Mouse (Mus musculus): ENCODE results near the gene Gm1123.
A peak's percentile ranks its signal among the peaks of the same experiment; 100 is the strongest.

Gm1123 gene

DNA sequence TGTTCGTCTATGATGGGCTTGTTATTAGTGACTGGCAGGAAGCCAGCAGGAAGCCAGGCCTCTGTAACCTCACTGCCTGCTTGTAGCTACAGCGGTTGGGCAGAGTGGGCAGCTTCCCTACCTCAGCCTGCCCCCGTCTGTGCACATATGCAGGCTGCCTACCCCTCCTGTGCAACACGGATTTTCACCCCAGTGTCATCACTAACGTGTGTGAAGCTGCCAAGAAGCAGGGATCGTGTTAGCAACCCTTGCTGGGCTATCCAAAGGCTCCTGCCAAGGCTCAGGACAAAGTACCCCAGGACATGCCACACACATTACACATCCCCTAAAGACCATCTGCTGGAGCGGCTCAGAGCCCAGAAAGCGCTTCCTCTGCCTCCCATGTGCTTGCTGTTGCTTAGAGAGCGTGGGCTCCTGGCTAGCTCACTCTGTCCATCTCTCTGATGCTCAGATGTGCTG is 35.6 kb downstream of the Gm1123 start:
- DNase-seq, result no peak

DNA sequence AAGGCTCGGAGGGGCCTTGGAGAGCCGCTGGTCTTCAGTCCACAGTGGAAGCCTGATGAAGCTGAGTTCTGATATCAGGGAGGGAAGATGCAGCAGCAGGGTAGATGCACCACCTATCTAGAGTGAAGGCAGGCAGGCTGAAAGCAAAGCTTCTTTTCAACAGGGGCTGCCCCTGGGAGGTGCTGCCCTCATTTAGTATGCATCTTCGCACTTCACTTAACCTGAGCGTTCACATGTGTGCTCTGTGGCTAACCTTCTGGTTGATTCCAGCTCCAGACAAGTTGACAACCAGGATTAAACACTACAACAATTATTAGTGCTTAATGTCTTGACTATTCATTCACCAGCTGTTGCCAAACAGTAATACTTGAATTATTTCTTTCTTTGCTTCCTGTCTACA is 41.4 kb downstream of the Gm1123 start:
- DNase-seq, result no peak

DNA sequence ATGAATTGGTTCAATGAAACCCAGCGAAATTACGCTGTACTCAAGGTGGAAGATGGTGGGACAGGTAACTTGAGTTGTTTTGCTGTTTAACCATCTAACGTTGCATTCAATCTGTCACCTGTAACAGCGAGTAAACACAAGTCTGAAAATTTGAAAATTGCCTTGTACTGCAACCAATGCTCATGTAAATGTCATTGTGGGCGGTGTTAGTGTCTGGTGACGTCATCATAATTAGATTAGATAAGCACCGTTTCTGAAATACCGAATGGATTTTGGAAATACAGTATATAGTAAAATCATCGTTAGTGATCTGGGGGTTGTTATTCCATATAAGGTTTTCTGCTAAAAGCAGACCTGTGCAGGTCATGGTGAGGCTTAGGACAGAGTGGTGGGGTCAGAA is 48.4 kb downstream of the Gm1123 start:
- DNase-seq, result no peak

DNA sequence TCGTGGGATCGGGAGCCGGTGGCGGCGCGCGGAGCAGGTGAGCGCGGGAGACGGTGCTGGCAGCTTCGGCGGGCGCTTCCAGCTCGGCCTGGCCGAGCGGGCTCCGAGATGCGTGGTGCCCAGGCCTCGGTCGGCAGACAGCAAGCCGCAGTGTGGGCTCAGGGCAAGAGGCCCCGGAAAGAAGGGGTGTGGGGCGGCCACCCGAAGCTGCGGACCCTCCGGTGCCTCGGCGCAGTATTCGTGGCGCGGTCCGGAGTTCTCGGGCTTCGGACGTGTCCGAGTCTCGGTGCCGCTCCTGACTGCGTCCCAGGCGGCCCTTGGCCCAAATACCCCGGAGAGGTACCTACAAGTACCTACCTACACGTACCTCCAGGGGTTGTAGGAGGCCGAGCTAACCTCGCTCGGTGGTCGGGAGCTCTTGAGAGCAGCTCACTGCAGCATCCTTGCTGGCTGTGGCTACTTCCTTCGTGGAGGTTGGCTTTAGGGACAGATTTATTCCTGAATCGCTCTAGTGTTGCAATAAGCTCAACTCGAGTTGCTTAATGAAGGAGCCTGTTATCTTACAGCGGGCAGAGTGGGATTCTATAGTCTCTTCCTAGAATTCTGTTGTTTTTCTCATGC is 48.9 kb downstream of the Gm1123 start:
- DNase-seq, result no peak

DNA sequence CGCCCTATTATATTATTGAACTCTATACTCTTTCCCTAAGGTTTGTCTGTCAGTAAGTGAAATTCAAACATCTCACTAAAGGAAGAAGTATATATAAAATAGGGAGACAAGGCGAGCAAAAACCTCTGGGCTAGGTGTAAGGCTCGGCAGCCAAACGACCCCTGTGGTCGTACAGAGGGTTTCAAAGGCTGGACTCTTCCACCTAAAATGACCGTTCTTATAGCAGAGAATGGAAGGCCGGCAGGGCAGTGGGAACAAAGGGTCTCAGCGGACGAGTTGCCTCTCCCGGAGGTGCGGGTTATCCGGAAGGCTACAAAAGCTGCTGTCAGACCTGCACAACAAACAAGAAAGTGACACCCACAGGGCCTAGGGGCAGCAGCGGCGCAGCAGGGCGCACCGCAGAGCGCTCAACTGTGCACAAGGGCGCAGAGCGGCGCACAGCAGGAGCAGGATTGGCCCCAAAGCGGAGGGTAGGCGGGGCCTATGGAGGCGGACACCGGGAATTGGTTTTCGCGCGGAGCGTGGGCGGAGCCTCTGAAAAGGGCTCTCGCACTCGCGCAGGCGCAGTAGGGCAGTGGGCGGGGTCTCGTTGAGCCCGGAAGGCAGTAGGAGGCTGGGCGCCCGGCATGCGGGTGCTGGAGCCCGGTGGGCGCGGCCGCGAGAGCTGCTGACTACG is 49.6 kb downstream of the Gm1123 start, which contains the start of gene Faim:
Faim (plus strand) TSS at position 574 of the 676 bp plus-strand sequence.
- DNase-seq, result peak; percentile 100

DNA sequence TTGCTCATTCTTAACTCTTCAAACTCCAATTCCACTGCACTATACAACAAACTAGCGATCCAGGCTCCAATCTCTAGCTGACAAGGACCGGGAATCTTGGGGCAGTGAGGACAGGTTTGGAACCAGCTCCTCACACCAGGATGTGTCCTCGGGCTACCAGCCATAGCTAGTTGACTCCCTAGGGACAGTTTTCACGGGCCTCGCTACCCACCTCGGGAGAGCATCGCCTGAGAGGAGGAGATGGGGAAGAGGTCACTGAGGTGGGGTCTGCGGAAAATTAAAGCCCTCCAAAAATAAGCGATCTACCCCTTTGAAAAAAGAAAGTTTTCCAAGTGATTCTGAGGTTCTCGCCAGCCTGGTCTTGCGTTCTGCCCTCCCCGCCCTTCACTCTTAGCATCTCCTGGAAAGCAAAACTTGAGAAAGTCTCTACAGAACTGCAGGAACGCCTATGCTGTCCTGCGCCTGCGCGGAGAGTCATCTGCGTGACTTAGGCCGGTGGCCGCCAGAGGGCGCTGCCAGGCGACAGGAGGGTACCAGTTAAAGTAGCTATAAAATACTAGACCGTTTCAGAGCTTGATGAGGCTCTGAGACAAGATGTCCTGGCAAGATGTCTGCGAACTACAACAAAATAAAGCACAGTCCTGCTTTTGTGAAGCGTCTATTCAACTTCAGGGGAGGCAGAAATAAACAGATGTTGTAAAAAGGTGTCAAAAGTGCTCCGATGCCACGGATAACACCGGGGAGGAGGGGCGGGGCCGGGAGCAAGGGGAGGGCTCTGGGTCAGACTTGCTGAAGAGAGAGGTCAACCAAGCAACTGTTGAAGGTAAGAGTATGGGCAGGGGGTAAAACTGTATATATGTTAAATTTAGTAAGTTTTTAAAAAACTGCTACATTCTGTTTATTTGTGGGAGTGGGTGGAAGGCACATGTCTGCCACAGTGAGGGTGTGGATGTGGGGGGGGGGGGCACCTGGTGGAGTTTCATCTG is 55.8 kb downstream of the Gm1123 start:
- peak; percentile 92 for DNase-seq

DNA sequence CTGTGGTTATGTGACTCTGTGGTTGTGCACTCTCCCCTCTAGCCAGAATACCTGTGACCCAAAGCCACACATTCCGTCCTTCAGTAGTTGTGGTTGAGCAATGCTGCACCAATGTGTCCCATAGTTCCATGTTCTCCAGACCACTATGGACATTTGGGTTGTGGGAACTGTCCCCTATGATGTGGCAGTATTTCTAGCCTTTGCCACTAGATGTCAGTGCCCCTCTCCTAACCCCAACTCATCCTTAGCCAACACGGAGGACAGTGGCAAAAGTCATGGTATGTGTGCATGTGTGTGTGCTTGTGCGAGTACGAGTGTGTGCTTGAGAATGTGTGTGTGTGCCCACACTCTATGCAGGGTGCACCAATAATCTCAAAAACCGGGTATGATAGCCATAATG is 59.0 kb downstream of the Gm1123 start:
- DNase-seq, result no peak

DNA sequence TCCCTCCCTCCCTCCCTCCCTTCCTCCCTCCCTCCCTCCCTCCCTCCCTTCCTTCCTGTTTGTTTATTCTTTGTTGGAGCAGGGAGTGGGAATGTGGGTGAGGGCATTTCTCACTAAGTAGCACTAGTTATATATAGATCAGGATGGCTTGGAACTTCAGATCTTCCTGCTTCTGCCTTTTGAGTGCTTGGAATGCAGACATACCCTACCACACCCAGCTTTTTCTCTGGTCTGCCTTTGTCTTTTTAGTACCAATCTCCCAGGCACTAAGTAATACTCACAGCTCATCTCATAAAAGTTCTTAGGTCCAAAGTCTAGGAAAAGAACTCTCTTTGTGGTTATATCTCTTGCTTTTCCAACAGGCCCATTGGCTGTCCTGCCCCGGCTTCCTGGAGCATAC is 59.4 kb downstream of the Gm1123 start:
- DNase-seq, result no peak

DNA sequence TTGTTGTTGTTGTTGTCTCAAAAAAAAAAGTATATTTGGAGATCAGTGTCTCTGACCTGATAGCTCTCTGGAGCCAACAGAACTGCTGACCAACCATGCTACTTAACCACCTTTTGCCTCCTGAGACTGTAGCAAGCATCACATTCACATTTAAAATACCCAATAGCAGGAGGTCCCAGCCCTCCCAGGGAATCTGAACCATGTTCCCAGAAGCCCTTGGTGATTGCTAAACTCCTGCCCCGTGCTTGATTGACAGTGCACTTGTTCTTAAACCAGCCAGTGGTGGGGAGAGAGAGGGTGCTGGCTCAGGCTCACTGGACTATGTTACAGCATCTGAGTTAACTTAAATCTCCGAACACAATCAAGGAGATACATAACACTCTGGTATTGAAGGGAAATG is 60.6 kb downstream of the Gm1123 start:
- DNase-seq, result no peak

DNA sequence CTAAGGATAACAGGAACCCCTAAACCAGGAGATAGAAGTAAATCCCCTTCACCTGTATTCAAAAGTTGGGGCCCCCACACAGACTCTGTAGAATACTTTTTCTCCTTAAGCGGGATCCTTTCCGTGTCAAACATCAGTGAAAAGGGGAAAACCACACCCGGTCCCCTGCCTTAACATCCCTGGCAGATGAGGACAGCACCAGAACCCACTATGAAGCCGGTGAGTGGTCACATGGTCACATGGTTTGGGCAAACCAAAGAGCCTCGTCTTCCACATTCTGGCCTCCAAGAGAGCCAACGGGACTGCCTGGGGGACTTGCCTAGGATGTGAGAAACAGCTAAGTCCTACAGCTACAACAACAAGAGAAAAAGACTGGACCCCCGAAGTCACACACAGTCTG is 62.0 kb downstream of the Gm1123 start:
- DNase-seq, result no peak

DNA sequence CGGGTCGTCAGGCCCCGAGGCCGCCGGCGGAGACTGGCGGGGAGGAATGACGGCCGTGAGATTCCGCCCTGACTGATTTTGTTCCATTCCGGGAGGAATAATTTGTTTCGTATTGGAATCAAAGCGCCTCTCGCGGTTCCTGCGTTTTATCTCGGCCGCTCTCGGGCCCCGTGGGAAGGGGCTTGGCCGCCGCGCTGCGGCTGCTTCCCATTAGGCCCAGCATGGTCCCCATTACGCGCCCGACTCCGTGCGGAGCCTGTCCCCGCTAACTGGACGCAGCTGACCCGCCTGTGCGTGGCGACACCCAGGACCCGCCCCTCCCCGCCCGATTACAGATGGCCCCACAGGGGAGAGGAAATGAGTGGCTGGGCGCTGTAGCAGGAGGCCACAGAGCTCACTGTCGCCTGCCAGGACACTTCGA is 62.4 kb downstream of the Gm1123 start:
- DNase-seq, result no peak

DNA sequence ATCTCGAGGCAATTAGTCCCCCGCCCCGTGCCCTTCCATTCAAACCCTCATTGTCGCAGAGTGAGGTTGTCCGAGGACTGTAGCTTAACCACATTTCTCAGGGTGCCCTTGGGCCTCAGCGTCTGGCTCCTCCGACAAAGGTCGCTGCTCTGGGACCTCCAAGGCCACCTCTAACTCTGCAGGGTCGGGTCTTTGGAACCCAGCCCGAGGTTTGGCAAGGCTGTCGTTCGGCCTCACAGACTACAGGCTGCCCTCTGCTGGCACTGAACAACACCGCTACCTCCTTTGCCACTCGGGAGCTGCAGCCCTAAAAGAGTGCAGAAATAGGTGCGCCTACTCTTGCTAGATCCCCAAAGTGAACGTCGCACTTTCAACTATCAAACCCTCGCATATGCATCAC is 70.4 kb downstream of the Gm1123 start:
- DNase-seq, result peak; percentile 56

DNA sequence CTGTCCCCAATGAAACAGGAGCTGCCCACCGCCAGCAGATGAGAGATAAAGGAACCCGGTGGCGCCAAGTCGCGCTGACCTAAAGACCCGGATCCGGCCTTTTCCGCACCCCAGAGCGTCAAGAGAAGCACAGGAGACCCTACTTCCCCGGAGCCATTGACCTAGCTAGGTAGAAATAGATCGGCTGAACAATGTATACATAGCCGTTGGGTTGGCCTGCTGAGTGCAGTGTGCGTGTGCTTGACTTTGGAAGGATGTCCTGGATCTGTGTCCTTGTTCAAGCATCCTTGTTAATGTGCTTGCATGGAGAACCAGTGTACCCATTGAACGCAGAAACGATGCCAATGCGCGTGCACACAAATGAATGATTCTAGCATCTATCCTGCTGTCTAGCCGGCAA is 71.9 kb downstream of the Gm1123 start:
- no peak for DNase-seq

DNA sequence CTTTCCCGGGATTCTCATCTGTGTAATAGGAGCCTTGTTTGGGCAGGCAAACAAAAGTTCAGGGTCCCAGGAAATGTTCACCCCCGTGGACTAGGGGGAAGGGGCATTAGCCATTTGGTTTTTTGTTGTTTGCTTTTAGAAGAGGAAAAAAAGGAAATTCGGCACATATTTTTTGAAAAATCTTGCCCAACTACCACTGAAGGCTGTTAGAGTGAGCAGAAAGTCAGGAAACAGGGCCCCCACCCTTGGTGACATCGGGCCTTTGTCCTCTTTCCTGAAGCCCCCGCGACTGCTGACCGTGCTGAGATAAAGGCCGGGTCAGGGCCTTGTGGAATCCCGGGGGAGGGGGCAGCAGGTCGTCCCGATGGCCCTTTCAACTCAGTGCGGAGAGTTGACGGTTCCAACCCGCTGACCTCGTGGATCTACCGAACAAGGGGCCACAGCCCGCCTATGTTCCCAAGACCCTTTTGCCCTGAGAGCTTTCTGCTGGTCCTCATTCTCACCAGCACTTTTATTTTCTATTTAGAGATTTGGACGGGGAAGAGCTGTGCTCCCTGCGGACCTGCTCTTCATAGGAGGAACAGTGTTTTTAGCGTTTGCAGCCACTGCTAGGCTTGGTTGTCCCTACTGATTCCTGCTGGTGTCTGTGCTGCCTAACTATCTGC is 72.9 kb downstream of the Gm1123 start:
- DNase-seq, result no peak

DNA sequence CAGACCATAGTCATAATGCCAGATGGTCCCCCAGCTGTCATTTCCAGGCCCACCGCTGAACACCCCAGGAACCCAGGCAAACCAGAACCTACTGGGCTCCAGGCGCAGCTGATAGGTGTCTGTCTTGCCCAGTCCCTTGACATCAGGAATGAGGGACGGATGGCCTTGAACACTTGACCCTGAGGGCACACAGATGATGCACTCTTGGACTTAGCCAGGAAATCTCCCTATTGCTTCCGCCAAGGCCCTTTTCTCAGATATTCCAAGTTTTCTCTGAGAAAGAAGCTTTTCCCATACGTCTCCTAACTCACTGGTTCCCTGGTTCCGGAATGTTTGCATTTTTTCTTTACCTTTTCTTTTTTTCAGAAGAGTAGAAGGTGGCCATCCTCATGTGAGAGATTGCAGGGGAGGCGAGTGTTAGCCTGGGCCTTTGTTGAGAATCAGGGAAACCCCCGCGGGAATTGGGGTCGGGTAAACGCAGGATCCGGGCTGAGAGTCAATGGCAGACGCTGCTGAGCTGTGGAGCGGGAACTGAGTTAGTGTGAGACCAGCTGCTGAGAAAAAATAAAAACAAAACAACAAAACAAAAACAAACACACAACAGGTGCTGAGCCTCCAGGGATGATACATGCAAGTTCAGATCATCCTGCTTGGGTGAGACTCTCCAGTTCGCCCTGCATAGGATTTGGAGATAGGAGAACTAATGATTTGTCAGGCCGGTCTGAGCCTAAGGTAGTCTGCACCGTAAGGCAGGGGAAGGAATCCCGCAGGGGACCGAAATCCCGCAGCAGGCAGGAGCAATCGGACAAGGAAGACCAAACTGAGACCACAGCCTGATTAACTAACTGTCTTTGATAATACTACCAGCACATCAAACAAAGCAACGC is 73.7 kb downstream of the Gm1123 start:
- DNase-seq, result no peak

DNA sequence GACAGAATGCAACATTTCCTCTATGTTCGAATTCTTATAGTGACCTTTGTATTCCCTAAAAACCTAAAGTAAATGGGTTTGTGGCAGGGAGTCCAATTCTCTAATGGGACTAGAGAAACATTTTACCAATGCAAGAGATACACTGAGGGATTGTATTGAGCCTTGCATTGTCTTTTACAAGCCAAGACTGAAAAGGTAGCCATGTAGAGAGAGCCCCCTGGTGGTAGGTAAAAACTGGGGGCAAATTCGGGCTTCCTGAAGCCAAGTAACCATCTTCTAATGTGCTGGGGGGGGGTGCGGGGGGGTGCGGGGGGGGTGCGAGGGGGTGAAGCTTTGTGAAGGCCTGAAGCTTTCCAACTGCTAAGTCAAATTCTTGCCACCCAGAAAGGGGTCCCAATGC is 75.2 kb downstream of the Gm1123 start:
- DNase-seq, result no peak

DNA sequence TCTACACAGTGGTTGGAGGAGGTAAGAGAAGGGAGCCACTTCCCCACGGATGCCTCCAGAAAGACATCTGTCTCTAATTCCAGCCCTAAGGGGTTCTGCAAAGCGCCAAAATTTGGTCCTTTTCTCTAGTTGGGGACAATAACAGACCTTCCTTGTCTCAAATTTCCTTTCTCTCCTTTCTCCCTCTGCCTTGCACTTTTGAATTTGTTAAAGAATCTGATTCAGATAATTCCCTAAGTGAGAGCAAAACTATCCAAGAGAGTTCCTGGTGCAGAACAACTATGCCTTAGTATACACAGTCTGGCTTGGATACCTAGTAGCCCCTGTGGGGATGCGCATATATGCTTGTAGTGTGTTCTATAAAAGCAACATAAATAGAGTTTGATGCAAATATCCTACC is 75.7 kb downstream of the Gm1123 start:
- DNase-seq, result no peak

DNA sequence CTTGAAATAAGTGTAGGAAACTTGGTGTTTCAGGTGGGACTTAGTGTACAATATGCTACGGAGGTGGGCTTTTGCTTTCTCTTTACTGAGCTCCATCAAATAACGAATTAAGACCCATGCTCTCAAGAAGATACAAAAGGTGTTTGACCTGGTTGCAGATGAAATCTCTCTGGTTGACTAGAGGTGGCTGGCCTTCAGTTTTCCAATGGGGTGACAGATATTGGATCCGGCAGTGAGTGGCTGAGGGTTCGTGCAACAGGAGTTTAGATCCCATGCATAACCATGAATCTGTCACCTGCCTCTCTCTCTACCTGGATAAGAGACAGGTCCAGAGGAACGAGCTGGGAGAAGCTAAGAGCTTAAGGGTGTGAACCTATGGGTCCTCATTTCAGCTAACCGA is 76.9 kb downstream of the Gm1123 start:
- DNase-seq, result no peak

DNA sequence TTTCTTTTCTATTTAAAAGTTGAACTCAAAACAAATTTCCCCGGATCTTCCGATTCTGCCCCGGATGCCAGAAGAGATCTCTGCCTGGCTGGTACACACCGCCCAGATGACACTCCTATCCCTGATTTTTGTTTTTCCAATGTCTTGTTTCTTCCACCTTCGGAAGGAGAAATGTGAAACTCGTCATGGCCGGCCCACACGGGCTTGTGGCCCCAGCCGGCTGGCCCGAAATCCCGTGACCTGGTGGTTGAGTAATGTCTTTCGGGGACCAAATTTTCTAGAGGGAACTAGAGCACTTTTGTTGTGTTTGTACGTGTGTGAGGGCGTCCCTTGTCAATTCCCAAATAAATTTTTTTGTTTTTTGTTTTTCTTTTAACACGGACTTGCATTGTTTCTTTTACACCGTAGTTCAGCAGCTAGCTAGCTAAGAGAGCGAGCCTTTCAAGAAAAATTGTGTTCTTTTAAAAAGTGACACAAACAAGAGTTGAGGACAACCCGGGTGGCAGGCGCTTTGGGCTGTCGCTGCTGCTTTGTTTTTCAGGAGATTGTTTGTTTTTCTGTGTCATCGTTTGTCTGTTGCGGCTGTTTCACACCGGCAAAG is 77.7 kb downstream of the Gm1123 start:
- DNase-seq, result no peak
